Mouse (Mus musculus): ENCODE results near the gene Cpne9.
"Not testable (repeated sequence)": the region's sequence is repeated elsewhere in the genome, so short reads cannot be mapped to it uniquely, and the experiment has no call there.

Cpne9 gene

GRCm38 (mm10) chr6:113289346-113289745 lies 7.2 kb downstream of the Cpne9 start:
- in situ Hi-C loops (cut with MboI, MseI), result no loop called here

- in situ Hi-C loops (cut with MboI, MseI), result no loop called here
These were observed 8.2 kb downstream of the Cpne9 start for GRCm38 (mm10) chr6:113290346-113290745.

- in situ Hi-C loops (cut with MboI, MseI), result no loop called here
These were observed 10.8 kb downstream of the Cpne9 start for GRCm38 (mm10) chr6:113292938-113293337.

DNA sequence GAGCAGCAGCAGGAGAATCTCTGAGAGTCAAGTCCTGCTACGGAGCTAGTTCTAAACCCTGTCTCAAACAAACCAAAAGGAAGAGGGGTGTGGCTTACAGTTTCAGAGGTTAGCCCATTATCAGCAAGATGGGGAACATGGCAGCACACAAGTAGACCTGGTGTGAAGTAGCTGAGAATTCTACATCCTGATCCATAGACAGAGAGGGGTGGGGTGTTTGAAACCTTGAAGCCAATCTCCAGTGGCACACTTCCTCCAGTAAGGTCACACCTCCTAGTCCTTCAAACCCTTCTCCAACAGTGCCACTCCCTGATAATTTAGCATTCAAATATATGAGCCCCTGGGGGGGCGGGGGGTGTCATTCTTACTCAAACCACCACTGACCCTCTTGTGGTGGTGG lies 13.9 kb downstream of the Cpne9 start:
- in situ Hi-C loops (cut with MboI, MseI), result no loop called here

DNA sequence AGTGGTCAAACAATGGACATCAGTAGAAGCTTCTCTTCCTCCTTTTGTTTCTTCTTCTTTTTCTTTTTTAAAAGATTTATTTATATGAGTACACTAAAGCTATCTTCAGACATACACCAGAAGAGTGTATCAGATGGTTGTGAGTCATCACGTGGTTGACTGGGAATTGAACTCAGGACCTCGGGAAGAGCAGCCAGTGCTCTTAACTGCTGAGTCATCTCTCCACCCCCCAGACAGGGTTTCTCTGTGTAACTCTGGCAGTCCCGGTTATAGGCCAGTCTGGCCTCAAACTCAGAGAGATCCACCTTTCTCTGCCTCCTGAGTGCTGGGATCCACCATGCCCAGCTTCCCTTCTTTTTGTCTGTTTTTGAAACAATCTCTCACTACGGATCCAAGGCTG lies 14.5 kb downstream of the Cpne9 start:
- in situ Hi-C loops (cut with MboI, MseI), result no loop called here

GRCm38 (mm10) chr6:113301350-113301749 lies 19.2 kb downstream of the Cpne9 start:
- in situ Hi-C loops (cut with MboI, MseI), result loop anchor here (5.0 to 10.0 kb wide), 2 partner anchors 59 to 257 kb away; partner anchors contain the start of gene Thumpd3

DNA sequence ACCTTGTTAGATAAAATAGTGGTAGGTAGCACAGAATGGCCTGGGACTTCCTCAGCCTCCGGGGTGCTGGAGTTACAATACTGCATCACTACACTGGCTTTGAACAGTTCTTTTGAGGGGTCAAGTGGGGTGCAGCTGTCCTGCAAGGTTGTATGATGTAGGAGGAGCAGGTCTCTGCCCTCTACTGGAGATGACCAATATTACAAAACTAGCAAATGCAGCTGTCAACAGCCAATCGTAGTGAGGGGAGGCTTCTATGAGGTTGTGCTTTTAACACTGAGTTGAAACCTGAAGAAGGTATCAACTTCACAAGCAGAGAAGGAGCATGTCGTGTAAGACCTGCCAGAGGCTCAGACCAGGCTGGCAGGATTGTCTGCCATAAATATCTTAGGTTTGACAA lies 20.2 kb downstream of the Cpne9 start:
- in situ Hi-C loops (cut with MboI, MseI), result loop anchor here (5.0 to 10.0 kb wide), 2 partner anchors 60 to 257 kb away; partner anchors contain the start of gene Thumpd3

DNA sequence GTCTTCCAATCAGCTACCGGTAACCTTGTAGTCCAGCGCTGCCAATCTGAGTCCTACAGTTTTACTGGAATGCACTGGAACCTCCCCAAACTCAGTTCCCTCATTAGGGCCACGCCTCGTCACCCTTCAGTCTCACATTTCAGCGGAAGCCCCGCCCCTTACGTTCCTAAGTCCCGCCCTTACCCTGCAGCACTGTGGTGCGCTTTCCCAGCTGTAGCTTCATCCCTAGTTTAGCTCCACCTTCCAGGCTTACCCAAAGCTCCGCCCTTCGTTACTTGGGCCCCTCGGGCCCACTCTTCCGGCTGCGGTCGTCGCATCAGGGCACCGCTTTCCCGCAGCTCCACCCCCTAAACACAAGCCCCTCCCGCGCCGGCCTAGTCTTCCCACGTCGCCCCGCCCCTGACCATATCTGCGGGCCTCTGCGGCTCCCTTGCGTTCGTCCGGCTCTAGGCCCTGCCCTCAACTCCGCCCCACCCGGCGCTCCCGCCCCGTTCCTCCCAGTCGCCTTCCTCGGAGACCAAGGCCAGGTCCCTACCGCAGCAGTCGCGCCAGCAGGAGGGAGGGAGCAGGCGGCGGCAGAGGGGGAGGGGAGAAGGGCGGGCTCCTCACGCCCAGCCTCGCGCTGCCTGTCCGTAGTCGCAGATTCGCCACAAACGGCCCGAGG lies 24.3 kb downstream of the Cpne9 start:
- in situ Hi-C loops (cut with MboI, MseI), result loop anchor here (10.0 kb wide), 1 partner anchor 262 kb away; the partner anchor contains the start of gene Thumpd3

- in situ Hi-C loops (cut with MboI, MseI), result loop anchor here (10.0 kb wide), 1 partner anchor 262 kb away; the partner anchor contains the start of gene Thumpd3
These were observed 24.9 kb downstream of the Cpne9 start, which contains the start of gene Brpf1 for GRCm38 (mm10) chr6:113306986-113307349. Brpf1 (plus strand) TSS chr6:113307137.

DNA sequence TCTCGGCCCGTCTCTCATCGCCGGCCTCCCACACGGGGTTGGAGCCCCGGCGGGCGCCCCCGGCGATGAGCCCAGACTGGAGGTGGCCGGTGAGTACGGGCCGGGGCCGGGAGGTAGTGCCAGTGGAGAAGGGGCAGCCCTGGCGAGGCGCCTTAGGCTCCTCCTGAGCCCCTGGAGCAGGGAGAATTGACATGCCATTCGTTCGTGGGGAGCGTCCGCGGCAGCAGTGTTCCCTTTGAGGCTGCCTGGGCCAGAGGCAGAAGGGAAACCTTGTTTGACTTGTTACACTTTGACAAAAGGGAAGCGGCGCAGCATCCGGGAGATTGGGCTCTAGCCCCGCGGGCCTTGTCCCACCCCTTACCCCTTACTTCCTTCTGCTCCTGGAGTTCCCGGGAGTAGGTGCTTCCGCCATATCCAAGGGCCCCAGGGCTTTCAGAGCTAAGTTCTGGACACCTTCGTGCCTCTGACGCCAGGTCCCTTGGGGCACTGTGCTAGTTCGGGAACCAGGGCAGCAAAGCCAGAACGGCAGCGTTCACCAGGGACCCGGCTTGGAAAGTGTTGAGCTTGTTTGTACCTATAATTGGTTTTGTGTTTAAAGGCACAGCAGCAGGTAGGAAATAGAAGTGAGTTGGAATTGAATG lies 25.5 kb downstream of the Cpne9 start:
- in situ Hi-C loops (cut with MboI, MseI), result loop anchor here (10.0 kb wide), 1 partner anchor 263 kb away; the partner anchor contains the start of gene Thumpd3

GRCm38 (mm10) chr6:113308141-113308540 lies 26.0 kb downstream of the Cpne9 start:
- in situ Hi-C loops (cut with MboI, MseI), result loop anchor here (10.0 kb wide), 1 partner anchor 263 kb away; the partner anchor contains the start of gene Thumpd3

DNA sequence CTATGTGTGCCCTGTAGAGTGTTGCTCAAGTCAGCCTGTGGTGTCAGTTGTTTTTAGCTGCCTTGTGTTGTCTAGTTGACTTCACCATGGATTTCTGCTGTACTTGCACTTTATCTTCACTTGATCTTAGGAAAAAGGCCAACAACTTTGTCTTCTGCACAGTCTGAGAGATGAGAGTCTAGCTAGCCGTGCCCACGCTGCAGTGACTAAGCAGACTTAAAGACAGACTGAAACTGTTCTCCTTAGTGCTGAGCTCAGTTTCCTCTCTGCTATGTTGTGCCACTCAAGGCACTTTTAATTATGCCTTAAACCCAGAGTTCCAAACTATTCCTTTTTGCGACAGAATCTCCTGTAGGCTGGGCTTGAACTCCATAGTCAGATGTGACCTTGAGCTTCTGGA lies 33.9 kb downstream of the Cpne9 start:
- in situ Hi-C loops (cut with MboI, MseI), result no loop called here

- in situ Hi-C loops (cut with MboI, MseI), result loop anchor here (5.0 kb wide), 1 partner anchor 51 kb away; the partner anchor contains the start of genes Arpc4 and Tada3
These were observed 44.6 kb downstream of the Cpne9 start, which contains the start of gene Ogg1 for GRCm38 (mm10) chr6:113326533-113327315. Ogg1 (plus strand) TSS chr6:113326972.

GRCm38 (mm10) chr6:113329396-113329795 lies 47.3 kb downstream of the Cpne9 start:
- in situ Hi-C loops (cut with MboI, MseI), result loop anchor here (5.0 kb wide), 1 partner anchor 48 kb away; the partner anchor contains the start of genes Arpc4 and Tada3

GRCm38 (mm10) chr6:113330547-113330946 lies 48.4 kb downstream of the Cpne9 start:
- in situ Hi-C loops (cut with MboI, MseI), result no loop called here

DNA sequence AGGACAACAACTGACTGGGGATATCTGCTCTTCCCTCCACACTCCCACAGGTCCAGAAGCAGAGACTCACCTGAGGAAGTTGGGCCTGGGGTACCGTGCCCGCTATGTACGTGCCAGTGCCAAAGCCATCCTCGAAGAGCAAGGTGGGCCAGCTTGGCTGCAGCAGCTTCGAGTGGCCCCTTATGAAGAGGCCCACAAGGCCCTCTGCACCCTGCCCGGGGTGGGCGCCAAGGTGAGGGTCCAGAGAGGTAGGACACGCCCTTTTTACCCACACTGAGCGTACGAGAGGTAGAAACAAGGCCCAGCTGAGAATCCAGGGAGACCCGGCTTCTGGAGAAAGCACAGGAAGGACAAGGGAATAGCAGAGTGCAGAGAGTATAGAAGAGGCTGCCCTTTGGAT lies 49.6 kb downstream of the Cpne9 start:
- in situ Hi-C loops (cut with MboI, MseI), result no loop called here

- in situ Hi-C loops (cut with MboI, MseI), result not testable (repeated sequence)
These were observed 50.6 kb downstream of the Cpne9 start for GRCm38 (mm10) chr6:113332734-113333133.

DNA sequence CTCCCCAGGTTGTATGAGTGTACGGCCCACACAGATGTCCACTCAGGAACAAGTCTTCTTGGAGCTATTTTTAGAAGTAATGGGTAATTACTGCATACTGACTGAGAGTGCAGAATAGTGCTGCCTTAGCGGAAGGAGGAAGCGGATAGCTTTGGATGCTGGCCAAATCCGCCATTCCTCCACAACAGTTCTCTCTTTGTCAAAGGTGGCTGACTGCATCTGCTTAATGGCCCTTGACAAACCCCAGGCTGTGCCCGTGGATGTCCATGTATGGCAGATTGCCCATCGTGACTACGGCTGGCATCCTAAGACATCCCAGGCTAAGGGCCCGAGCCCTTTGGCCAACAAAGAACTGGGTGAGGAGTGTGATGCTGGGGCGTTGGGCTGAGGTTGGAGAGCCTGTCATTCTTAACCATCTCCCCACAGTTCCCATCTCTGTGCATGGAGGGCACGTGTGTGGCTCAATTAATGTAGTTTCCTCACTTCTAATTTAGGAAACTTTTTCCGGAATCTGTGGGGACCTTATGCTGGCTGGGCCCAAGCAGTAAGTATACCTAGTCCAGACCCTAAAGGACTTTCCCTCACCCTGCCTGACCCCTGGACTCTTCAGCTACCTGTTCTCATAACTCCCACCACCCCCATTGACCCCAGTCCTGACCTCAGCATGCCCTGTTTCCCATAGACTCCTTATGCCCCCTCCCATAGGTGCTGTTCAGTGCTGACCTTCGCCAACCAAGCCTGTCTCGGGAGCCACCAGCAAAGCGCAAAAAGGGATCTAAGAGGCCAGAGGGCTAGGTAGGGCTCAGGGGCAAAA lies 51.2 kb downstream of the Cpne9 start:
- in situ Hi-C loops (cut with MboI, MseI), result no loop called here

DNA sequence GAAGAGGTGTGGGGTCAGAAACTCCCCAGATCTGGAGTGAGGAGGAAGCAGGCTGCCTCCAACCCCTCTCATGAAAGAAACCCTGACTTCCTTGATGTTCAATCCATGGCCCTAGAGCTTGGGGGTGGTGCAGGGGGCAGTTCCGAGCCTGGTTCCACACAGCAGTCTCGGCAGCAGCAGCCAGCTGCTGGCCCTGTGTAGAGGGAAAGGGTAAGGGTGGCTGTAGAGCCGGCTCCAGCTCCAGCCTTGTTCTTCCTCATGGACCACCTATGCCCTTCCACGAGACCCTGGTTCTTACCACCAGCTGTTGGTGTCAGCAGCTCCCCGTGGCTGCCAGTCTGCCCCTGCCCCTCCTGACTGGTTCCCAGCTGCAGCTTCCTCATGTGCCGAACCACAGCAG lies 52.1 kb downstream of the Cpne9 start:
- in situ Hi-C loops (cut with MboI, MseI), result no loop called here

DNA sequence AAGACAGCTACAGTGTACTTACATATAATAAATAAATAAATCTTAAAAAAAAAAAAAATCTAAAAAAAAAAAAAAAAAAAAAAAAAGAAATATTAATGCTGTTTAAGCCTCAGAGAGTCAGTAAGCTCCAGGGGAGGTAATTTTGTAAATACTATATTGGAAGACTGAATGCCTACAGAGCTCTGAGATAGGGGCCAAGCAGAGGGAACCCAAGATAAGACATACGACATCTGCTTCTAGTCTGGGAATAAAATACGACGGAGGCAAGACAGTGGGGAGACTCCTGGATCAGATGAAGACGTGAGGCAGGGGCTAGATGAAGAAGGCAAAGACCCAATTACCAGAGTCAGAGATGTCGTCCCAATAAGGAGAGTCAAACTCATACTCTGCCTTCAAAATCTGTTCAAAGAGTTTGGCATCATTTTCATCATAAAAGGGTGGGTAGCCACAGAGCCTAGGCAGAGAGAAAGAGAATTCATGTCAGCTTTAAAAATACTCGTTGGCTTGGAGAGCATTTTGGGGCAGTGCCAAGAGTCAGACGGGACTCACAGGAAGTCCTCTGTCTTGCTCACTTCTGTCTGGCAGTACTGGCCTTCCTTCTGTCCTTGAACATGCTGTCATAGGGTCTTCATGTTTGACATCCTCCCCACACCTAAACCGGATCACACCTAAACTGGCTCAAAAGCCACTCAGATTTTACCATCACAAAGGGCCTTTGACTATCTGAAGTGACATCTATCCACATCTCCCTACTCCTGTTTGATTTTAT lies 54.9 kb downstream of the Cpne9 start:
- in situ Hi-C loops (cut with MboI, MseI), result no loop called here
